Mouse (Mus musculus): ENCODE data around the gene Msh4.

DNA sequence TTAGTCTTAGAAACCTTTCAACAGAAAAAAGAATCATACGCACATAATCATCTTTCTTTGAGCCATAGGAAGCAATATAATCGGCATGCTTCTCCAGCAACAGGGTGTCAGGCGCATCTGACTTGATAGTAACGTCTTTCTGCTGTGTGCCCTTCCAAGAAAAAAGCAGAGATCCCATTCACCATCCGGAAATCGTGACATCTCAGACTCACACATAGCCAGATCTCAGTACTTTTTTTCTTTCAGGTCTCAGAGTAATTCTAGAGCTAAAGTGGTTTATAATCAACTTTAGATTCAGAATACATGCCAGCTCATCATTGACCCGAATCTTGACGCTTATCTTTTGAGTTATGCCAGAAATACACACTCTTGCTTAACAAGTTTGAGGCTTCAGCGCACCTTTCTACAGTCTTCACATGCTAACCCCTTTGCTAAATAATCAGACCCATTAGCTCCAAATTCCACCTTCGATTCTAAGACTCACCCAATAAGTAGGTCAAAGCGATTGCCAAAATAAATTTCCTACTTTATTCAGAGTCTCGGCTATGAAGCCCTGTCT lies 6.0 kb upstream of the Msh4 start:
- no peak for TF ChIP-seq CTCF (IDR thresholded peaks at IDR 0.05; ENCODE audit: low read depth, low read length)
- TF ChIP-seq POLR2A (IDR thresholded peaks at IDR 0.05; ENCODE audit: insufficient read depth, low read length): no peak
- no peak for TF ChIP-seq EP300 (IDR thresholded peaks at IDR 0.05; ENCODE audit: insufficient read depth, low read depth, low read length)

Data from ES-Bruce4 (cell line).